Mouse (Mus musculus) stomach, postnatal 0 days (tissue): Measurements from ENCODE around the gene Cdpf1. TPM values are rescaled to one million over a fixed set of nuclear protein-coding genes. Genes with fewer than 3 reads are reported as not detected.

Experiments
- ATAC-seq: fragments of 200-750 bp; cut with Nextera tagmentation; 2 replicates; pipeline ENCODE4 v1.8.0; 2017; ENCODE audit not compliant: low FRiP score, low TSS enrichment
- DNase-seq: peaks from one replicate; pipeline ENCODE4 v3.0.0-alpha.2; 2016; ENCODE audit warnings: low spot score
- H3K27ac ChIP-seq: fragments of 300-500 bp; sonication (generic); replicated peaks from 2 replicates; pipeline ENCODE4 v1.5.1; 2014; ENCODE audit warnings: mild to moderate bottlenecking, control low read depth
- H3K27me3 ChIP-seq: fragments of 300-500 bp; sonication (generic); 2 replicates; pipeline ENCODE4 v1.6.1; 2014; ENCODE audit warnings: low read length; ENCODE audit not compliant: control insufficient read depth, insufficient read depth
- H3K36me3 ChIP-seq: fragments of 300-500 bp; sonication (generic); 2 replicates; pipeline ENCODE4 v1.6.1; 2014; ENCODE audit warnings: low read length, mixed read lengths; ENCODE audit not compliant: control insufficient read depth, insufficient read depth
- H3K4me1 ChIP-seq: fragments of 300-500 bp; sonication (generic); replicated peaks from 2 replicates; pipeline ENCODE4 v1.6.1; 2014; ENCODE audit warnings: antibody characterized with exemption; ENCODE audit not compliant: control insufficient read depth, insufficient read depth
- H3K4me2 ChIP-seq: fragments of 300-500 bp; sonication (generic); replicated peaks from 2 replicates; pipeline ENCODE4 v1.6.1; 2014; ENCODE audit warnings: low read depth, mild to moderate bottlenecking, control low read depth, moderate library complexity
- H3K4me3 ChIP-seq: fragments of 300-500 bp; sonication (generic); 2 replicates; pipeline ENCODE4 v1.5.1; 2014; ENCODE audit warnings: low read depth, low read length, control low read depth
- H3K9ac ChIP-seq: fragments of 300-500 bp; sonication (generic); 2 replicates; pipeline ENCODE4 v1.6.1; 2014; ENCODE audit warnings: mild to moderate bottlenecking, low read length, control low read depth, mixed read lengths
- H3K9me3 ChIP-seq: fragments of 300-500 bp; sonication (generic); 2 replicates; pipeline ENCODE4 v1.6.1; 2016; ENCODE audit warnings: low read length; ENCODE audit not compliant: control insufficient read depth
- CTCF ChIP-seq: IDR thresholded peaks from 2 replicates; pipeline ENCODE4 v1.5.1; 2016; ENCODE audit warnings: antibody characterized with exemption, low read depth, mild to moderate bottlenecking, moderate library complexity
- EP300 ChIP-seq: optimal IDR thresholded peaks from 2 replicates; pipeline ENCODE3; 2016; ENCODE audit warnings: antibody characterized with exemption
- WGBS: fragments of 180-500 bp; shearing (Covaris S2); extraction: QIAGEN DNeasy Blood & Tissue Kit; methylation state at CpG from one replicate; pipeline ENCODE4 v1.1.7; 2014; 5-methylcytosine and 5-hydroxymethylcytosine counted together
- polyA plus RNA-seq: library from polyadenylated mRNA; unstranded; fragments of >200 nt; fragmentation: Nextera tagmentation; extraction: Ambion mirVana; gene quantifications from 2 replicates; pipeline ENCODE4 v1.2.1, GENCODE M21; 2015

Gene Cdpf1
- polyA plus RNA-seq, 1 experiment from 2014 or later = 38.8 TPM

- Histone ChIP-seq H3K9me3 (no peaks in the 10 kb centered on the region), H3K4me3 (no peak overlapping the region), H3K4me2 (no peak overlapping the region), H3K27ac (no peak overlapping the region), H3K27me3 (no peaks in the 10 kb centered on the region), H3K36me3 (no peaks in the 10 kb centered on the region), H3K4me1 (no peaks in the 10 kb centered on the region), H3K9ac (no peak overlapping the region)
- TF ChIP-seq CTCF (no peak), EP300 (no peak)
- ATAC-seq = no peak
- no peak for DNase-seq
- 70% methylated on average over 4 of the region's 4 CpGs for WGBS
Measured at GRCm38 (mm10) chr15:85806886-85807285, 4.6 kb downstream of the Cdpf1 start.

- Histone ChIP-seq H3K27me3 (no peaks in the 10 kb centered on the region), H3K4me1 (no peaks in the 10 kb centered on the region), H3K27ac (no peak overlapping the region), H3K9ac (no peak overlapping the region), H3K4me2 (no peak overlapping the region), H3K4me3 (no peak overlapping the region), H3K36me3 (no peaks in the 10 kb centered on the region; the same call in 1 of the 2 replicates), H3K9me3 (no peaks in the 10 kb centered on the region)
- TF ChIP-seq EP300 (no peak), CTCF (no peak)
- ATAC-seq = no peak
- WGBS = 67% methylated on average over 2 of the region's 2 CpGs
- DNase-seq = no peak
Measured at GRCm38 (mm10) chr15:85802931-85803330, 8.6 kb downstream of the Cdpf1 start.

GRCm38 (mm10) chr15:85798676-85799075 lies 12.8 kb downstream of the Cdpf1 start:
- Histone ChIP-seq H3K36me3 (no peaks in the 10 kb centered on the region; the same call in 1 of the 2 replicates), H3K27me3 (no peaks in the 10 kb centered on the region), H3K27ac (no peak overlapping the region), H3K4me2 (no peak overlapping the region), H3K4me1 (no peaks in the 10 kb centered on the region), H3K4me3 (no peak overlapping the region), H3K9ac (no peak overlapping the region), H3K9me3 (no peaks in the 10 kb centered on the region)
- TF ChIP-seq CTCF (no peak), EP300 (no peak)
- DNase-seq (no peak), ATAC-seq (no peak)
- WGBS = 93% methylated on average over 8 of the region's 8 CpGs

- WGBS = 65% methylated on average over 6 of the region's 6 CpGs
- TF ChIP-seq EP300 (no peak), CTCF (no peak)
- Histone ChIP-seq H3K4me1 (no peaks in the 10 kb centered on the region), H3K36me3 (no peaks in the 10 kb centered on the region; the same call in 1 of the 2 replicates), H3K27ac (no peak overlapping the region), H3K4me3 (no peak overlapping the region), H3K9ac (no peak overlapping the region), H3K9me3 (no peaks in the 10 kb centered on the region), H3K27me3 (no peaks in the 10 kb centered on the region), H3K4me2 (no peak overlapping the region)
- ATAC-seq = no peak
- no peak for DNase-seq
Measured at GRCm38 (mm10) chr15:85795516-85795915, 16.0 kb downstream of the Cdpf1 start.

- Histone ChIP-seq H3K4me2 (no peak overlapping the region), H3K9me3 (no peaks in the 10 kb centered on the region), H3K27me3 (no peaks in the 10 kb centered on the region), H3K9ac (no peak overlapping the region), H3K36me3 (no peaks in the 10 kb centered on the region), H3K4me3 (no peak overlapping the region), H3K27ac (no peak overlapping the region), H3K4me1 (no peaks in the 10 kb centered on the region)
- TF ChIP-seq CTCF (no peak), EP300 (no peak)
- DNase-seq (no peak), ATAC-seq (no peak)
- 81% methylated on average over 1 of the region's 1 CpGs for WGBS
Measured at GRCm38 (mm10) chr15:85792819-85793218, 18.7 kb downstream of the Cdpf1 start.

- ATAC-seq (no peak), DNase-seq (no peak)
- WGBS = 69% methylated on average over 4 of the region's 4 CpGs
- Histone ChIP-seq H3K4me1 (no peaks in the 10 kb centered on the region), H3K27ac (peak overlapping the region; percentile 79), H3K4me3 (no peak overlapping the region), H3K27me3 (no peaks in the 10 kb centered on the region), H3K4me2 (no peak overlapping the region), H3K9me3 (no peaks in the 10 kb centered on the region), H3K36me3 (no peaks in the 10 kb centered on the region), H3K9ac (no peak overlapping the region)
- TF ChIP-seq CTCF = no peak
- no peak for TF ChIP-seq EP300
Measured at GRCm38 (mm10) chr15:85791449-85791848, 20.0 kb downstream of the Cdpf1 start.
